Mouse (Mus musculus) small intestine, adult 2 months (tissue): ENCODE measurements around the gene Igflr1.
A peak's percentile ranks its signal among the peaks of the same experiment; 100 is the strongest.

Experiments
- CTCF ChIP-seq: fragments of 200-500 bp; IDR thresholded peaks from 2 replicates; pipeline ENCODE4 v1.5.1; 2012; ENCODE audit warnings: low read depth, mild to moderate bottlenecking, control low read depth, inconsistent platforms, low read length, moderate library complexity, mixed read lengths; ENCODE audit not compliant: insufficient replicate concordance, insufficient read length; ENCODE audit errors: extremely low read depth
- POLR2A ChIP-seq: fragments of 200-500 bp; IDR thresholded peaks from 2 replicates; pipeline ENCODE4 v1.6.1; 2012; ENCODE audit warnings: low read depth, mild to moderate bottlenecking, control low read depth, inconsistent platforms, low read length, moderate library complexity

DNA sequence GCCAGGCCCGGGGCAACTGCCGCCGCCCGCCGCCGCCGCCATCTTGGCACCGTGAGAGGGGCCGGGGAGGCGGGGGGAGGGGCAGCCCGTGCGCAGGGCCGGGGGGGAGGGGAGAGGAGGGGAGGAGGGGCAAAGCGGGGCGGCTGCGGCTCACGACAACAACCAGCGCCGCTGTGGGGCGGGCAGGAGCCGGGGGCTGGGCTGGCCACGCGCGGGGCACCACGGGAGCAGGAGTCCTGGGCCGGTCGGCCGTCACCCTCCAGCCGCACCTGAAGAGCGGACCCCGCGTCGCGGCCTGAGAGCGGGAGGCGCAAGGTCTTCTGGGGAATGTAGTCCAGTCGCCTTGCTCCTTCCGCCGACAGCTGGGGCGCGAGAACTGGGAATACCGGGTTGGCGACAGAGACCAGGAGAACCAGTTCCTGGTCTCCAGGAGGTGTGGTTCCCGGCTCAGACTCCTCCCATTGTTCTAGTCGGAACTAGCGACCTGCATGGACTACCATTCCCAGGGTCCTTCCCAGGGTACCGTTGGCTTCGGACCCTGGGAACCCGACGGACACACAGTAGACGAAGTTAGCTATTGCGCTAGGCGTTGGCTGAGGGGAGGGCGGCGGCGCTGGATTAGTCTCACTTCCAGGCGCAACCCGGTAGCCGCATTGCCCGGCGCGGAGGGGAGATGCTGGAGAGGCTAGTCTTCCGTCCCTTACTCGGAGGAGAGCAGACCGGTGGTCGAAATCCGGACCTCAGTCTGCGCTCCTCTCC, 23.6 kb downstream of the Igflr1 start, which contains the start of gene Kmt2b:
- TF ChIP-seq CTCF = no peak
- TF ChIP-seq POLR2A = peak; percentile 71
